Mouse (Mus musculus) right cerebral cortex, postnatal 14 days (tissue): ENCODE measurements around the gene Clcc1.
A peak's percentile ranks its signal among the peaks of the same experiment; 100 is the strongest.

Experiments
- DNase-seq: peaks from one replicate; pipeline ENCODE4 v3.0.0; 2022

Gene Clcc1

GRCm38 (mm10) chr3:108702789-108703188, 49.1 kb downstream of the Clcc1 start:
- no peak for DNase-seq

GRCm38 (mm10) chr3:108711296-108711695, 57.6 kb downstream of the Clcc1 start:
- DNase-seq, result no peak

GRCm38 (mm10) chr3:108713065-108713675, 59.5 kb downstream of the Clcc1 start:
- no peak for DNase-seq

- DNase-seq, result no peak
Observed at GRCm38 (mm10) chr3:108714837-108715236, 61.1 kb downstream of the Clcc1 start.

GRCm38 (mm10) chr3:108717896-108718502, 64.3 kb downstream of the Clcc1 start:
- no peak for DNase-seq

- DNase-seq, result no peak
Observed at GRCm38 (mm10) chr3:108719357-108719756, 65.6 kb downstream of the Clcc1 start.

- no peak for DNase-seq
Observed at GRCm38 (mm10) chr3:108719761-108720160, 66.0 kb downstream of the Clcc1 start.

- DNase-seq, result peak; percentile 35
Observed at GRCm38 (mm10) chr3:108721076-108721991, 67.6 kb downstream of the Clcc1 start.

GRCm38 (mm10) chr3:108722036-108722872, 68.5 kb downstream of the Clcc1 start, which contains the start of gene Gpsm2:
Gene Gpsm2 (minus strand): TSS chr3:108722309.
- peak; percentile 95 for DNase-seq

GRCm38 (mm10) chr3:108726413-108726812, 72.7 kb downstream of the Clcc1 start:
- DNase-seq, result no peak

GRCm38 (mm10) chr3:108727344-108727743, 73.6 kb downstream of the Clcc1 start:
- no peak for DNase-seq

- no peak for DNase-seq
Observed at GRCm38 (mm10) chr3:108727776-108728175, 74.1 kb downstream of the Clcc1 start.
